Mouse (Mus musculus): ENCODE results near the gene Kcnrg. TPM values are rescaled to one million over a fixed set of nuclear protein-coding genes. Genes with fewer than 3 reads are reported as not detected.

Kcnrg gene
- polyA plus RNA-seq (2012; rRNA removed): 0.07 and 0.11 TPM in 2 replicates

GRCm38 (mm10) chr14:61607157-61607556 is at the start of gene Kcnrg:
Kcnrg (plus strand) TSS chr14:61607457.

GRCm38 (mm10) chr14:61597968-61598367 is 9.3 kb upstream of the Kcnrg start, which contains the start of gene Trim13:
Trim13 (plus strand) TSS chr14:61598247.

Other genes starting within 250 kb of the Kcnrg start
- 1.2 TPM in 2 replicates for gene Ebpl, start 247.0 kb upstream of the Kcnrg start, polyA plus RNA-seq (2012; rRNA removed)
- gene Kpna3, start 167.6 kb upstream of the Kcnrg start, polyA plus RNA-seq (2012; rRNA removed): 14.1 and 16.6 TPM in 2 replicates
- gene Spryd7, start 50.6 kb upstream of the Kcnrg start, polyA plus RNA-seq (2012; rRNA removed): 4.2 and 4.6 TPM in 2 replicates
- gene Trim13, start 9.2 kb upstream of the Kcnrg start, polyA plus RNA-seq (2012; rRNA removed): 3.2 and 3.6 TPM in 2 replicates